Mouse (Mus musculus): ENCODE results near the gene Lum. TPM values are rescaled to one million over a fixed set of nuclear protein-coding genes. Genes with fewer than 3 reads are reported as not detected.

Lum gene
- polyA plus RNA-seq (2012; rRNA removed; ENCODE audit: low replicate concordance): 156 and 335 TPM in 2 replicates

DNA sequence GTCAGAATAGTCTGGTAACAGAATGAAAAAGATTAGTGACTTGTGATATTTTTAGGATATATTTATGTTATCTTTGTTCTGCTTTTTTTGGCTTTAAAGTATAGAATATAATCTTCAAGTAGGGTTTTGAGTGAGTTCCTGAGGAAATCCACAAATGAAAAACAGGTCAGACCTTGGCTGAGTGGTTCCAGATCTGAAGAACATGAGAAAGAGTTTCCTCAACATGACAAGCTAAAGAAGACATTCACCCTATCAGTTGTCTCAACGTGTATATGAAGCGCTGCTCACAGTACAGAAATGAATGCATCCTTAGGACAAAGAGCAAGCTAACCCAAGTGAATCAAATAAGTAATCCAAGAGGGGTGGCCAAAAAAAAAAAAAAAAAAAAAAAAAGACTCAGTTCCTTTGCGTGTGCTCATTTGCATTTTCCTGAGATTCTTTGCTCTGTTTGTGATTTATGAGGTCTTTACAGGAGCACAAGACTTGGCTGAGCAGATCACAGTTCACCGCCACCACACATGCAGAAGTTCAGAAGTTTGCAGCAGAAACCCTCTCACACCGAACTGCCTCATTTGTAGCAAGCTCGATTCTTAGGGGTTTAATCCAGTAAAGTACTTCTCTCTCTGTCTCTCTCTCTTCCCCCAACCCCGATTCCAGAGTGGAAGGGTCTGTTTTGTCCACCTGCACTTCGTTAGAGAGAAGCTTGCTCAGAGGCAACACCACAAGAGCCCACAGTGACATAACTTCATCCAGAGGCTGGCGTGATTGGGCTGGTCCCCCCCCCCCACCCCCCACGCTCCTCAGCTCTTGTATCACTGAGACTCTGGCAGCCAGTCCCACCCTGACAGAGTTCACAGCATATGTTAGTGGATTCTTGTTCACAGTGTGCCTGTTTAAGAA, at the start of gene Lum:
TSS of gene Lum (plus strand) at position 172 of the 900 bp plus-strand sequence.

DNA sequence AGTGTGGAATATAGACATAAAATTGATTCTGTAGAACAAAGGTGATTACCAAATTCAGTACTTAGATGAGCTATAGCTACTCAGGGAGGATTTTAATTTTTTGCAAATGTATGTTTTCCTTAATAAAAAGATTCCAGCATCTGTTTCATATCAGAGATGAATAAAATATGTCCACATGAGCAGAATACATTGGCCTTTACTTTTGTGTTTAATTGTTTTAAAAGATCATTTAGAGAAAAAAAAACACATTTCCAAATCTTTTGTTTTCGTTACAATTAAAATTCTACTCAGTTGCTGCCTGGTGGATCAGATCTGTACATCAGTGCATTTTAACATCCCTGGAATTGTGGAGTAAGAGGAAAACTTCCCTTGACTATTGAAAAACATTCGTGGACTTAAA, 41.7 kb downstream of the Lum start, which contains the start of gene Kera:
TSS of gene Kera (plus strand) at position 301 of the 400 bp plus-strand sequence.

Other genes with a start within 250 kb of the Lum start
- 870 and 1,320 TPM in 2 replicates for gene Dcn, start 85.5 kb upstream of the Lum start, polyA plus RNA-seq (2012; rRNA removed; ENCODE audit: low replicate concordance)
- not detected in 2 replicates for gene Kera, start 41.8 kb downstream of the Lum start, polyA plus RNA-seq (2012; rRNA removed; ENCODE audit: low replicate concordance)
- gene Epyc, start 78.9 kb downstream of the Lum start, polyA plus RNA-seq (2012; rRNA removed; ENCODE audit: low replicate concordance): 0.14 TPM in 1 of 2 replicates, not detected in the other
- not detected in 2 replicates for gene Ccer1, start 127.9 kb downstream of the Lum start, polyA plus RNA-seq (2012; rRNA removed; ENCODE audit: low replicate concordance)
- gene C030005K15Rik, start 161.6 kb downstream of the Lum start, polyA plus RNA-seq (2012; rRNA removed; ENCODE audit: low replicate concordance): not detected in 2 replicates

Measured in subcutaneous adipose tissue, adult 2 months (tissue).